Mouse (Mus musculus) urinary bladder, adult 2 months (tissue): ENCODE results near the gene Ager. TPM values are rescaled to one million over a fixed set of nuclear protein-coding genes. Genes with fewer than 3 reads are reported as not detected.

Experiments used
- polyA plus RNA-seq: library from polyadenylated mRNA; depleted of rRNA; stranded (reverse); fragments of >200 nt; gene quantifications from 2 replicates; pipeline ENCODE4 v1.2.3, GENCODE M21; 2012; rRNA removed

Ager gene
- polyA plus RNA-seq, 1 experiment: 6.1 TPM

Other genes starting within 250 kb of the Ager start
- gene Btnl2, start 243.0 kb upstream of the Ager start, polyA plus RNA-seq: 0.28 and 0.40 TPM in 2 replicates
- gene Btnl1, start 220.7 kb upstream of the Ager start, polyA plus RNA-seq: not detected in 2 replicates
- 1.2 and 1.6 TPM in 2 replicates for gene BC051142, start 199.0 kb upstream of the Ager start, polyA plus RNA-seq
- gene Btnl4, start 120.5 kb upstream of the Ager start, polyA plus RNA-seq: 0.04 TPM in 1 of 2 replicates, not detected in the other
- not detected in 2 replicates for gene Btnl6, start 80.5 kb upstream of the Ager start, polyA plus RNA-seq
- gene Notch4, start 33.6 kb upstream of the Ager start, polyA plus RNA-seq: 3.2 and 5.5 TPM in 2 replicates
- 9.5 and 12.6 TPM in 2 replicates for gene Gpsm3, start 8.1 kb upstream of the Ager start, polyA plus RNA-seq
- 55.2 and 58.1 TPM in 2 replicates for gene Pbx2, start 6.6 kb upstream of the Ager start, polyA plus RNA-seq
- 82.7 and 91.4 TPM in 2 replicates for gene Rnf5, start 5.8 kb downstream of the Ager start, polyA plus RNA-seq
- 104 and 109 TPM in 2 replicates for gene Agpat1, start 6.4 kb downstream of the Ager start, polyA plus RNA-seq
- gene Egfl8, start 18.1 kb downstream of the Ager start, polyA plus RNA-seq: 9.3 and 10.6 TPM in 2 replicates
- 22.8 and 24.8 TPM in 2 replicates for gene Ppt2, start 30.6 kb downstream of the Ager start, polyA plus RNA-seq
- gene Prrt1, start 31.7 kb downstream of the Ager start, polyA plus RNA-seq: 8.0 and 11.1 TPM in 2 replicates
- 4.6 and 7.2 TPM in 2 replicates for gene Fkbpl, start 46.9 kb downstream of the Ager start, polyA plus RNA-seq
- 39.2 and 42.1 TPM in 2 replicates for gene Atf6b, start 49.3 kb downstream of the Ager start, polyA plus RNA-seq
- gene Tnxb, start 72.7 kb downstream of the Ager start, polyA plus RNA-seq: 74.4 and 93.5 TPM in 2 replicates
- 55.7 and 73.2 TPM in 2 replicates for gene C4b, start 146.0 kb downstream of the Ager start, polyA plus RNA-seq
- not detected in 2 replicates for gene Cyp21a1, start 206.7 kb downstream of the Ager start, polyA plus RNA-seq
- 37.0 and 47.5 TPM in 2 replicates for gene Stk19, start 239.1 kb downstream of the Ager start, polyA plus RNA-seq
- 32.3 and 45.6 TPM in 2 replicates for gene Dxo, start 239.2 kb downstream of the Ager start, polyA plus RNA-seq